Mouse (Mus musculus) heart, embryonic 15.5 days (tissue): ENCODE measurements around the gene Arhgef1. TPM values are rescaled to one million over a fixed set of nuclear protein-coding genes. Genes with fewer than 3 reads are reported as not detected.

Source experiments
- ATAC-seq: fragments of 200-750 bp; cut with Nextera tagmentation; replicated peaks from 2 replicates; pipeline ENCODE4 v1.8.0; 2017; ENCODE audit warnings: low read depth, moderate TSS enrichment; ENCODE audit not compliant: insufficient number of reproducible peaks, insufficient read depth, low FRiP score
- H3K27ac ChIP-seq: fragments of 300-500 bp; sonication (generic); 2 replicates; pipeline ENCODE4 v1.5.1; 2015; ENCODE audit warnings: mild to moderate bottlenecking, inconsistent platforms
- H3K27me3 ChIP-seq: fragments of 300-500 bp; sonication (generic); 2 replicates; pipeline ENCODE4 v1.6.1; 2015; ENCODE audit warnings: inconsistent platforms
- H3K36me3 ChIP-seq: fragments of 300-500 bp; sonication (generic); 2 replicates; pipeline ENCODE4 v1.6.1; 2015; ENCODE audit warnings: mild to moderate bottlenecking, inconsistent platforms
- H3K4me1 ChIP-seq: fragments of 300-500 bp; sonication (generic); replicated peaks from 2 replicates; pipeline ENCODE4 v1.6.1; 2015; ENCODE audit warnings: inconsistent platforms
- H3K4me2 ChIP-seq: fragments of 300-500 bp; sonication (generic); 2 replicates; pipeline ENCODE4 v1.6.1; 2015; ENCODE audit warnings: inconsistent platforms, mild to moderate bottlenecking, moderate library complexity
- H3K4me3 ChIP-seq: fragments of 300-500 bp; sonication (generic); 2 replicates; pipeline ENCODE4 v1.5.1; 2015; ENCODE audit warnings: mild to moderate bottlenecking, inconsistent platforms
- H3K9ac ChIP-seq: fragments of 300-500 bp; sonication (generic); 2 replicates; pipeline ENCODE4 v1.6.1; 2015; ENCODE audit warnings: mild to moderate bottlenecking, inconsistent platforms
- H3K9me3 ChIP-seq: fragments of 300-500 bp; sonication (generic); replicated peaks from 2 replicates; pipeline ENCODE4 v1.6.1; 2016; ENCODE audit warnings: inconsistent platforms
- WGBS: fragments of 180-500 bp; shearing (Covaris S2); methylation state at CpG from one replicate; pipeline ENCODE4 v1.1.7; 2015; ENCODE audit warnings: mixed read lengths; 5-methylcytosine and 5-hydroxymethylcytosine counted together
- microRNA-seq: library from miRNA; unstranded; fragments of <30 nt; microRNA quantifications from one replicate; pipeline ENCODE4, GENCODE M21; 2016
- polyA plus RNA-seq: library from polyadenylated mRNA; unstranded; fragments of >200 nt; fragmentation: Nextera tagmentation; extraction: Ambion mirVana; gene quantifications from 2 replicates; pipeline ENCODE4 v1.2.1, GENCODE M21; 2015

Arhgef1 gene
- polyA plus RNA-seq, 1 experiment from 2014 or later = 59.2 TPM

- ATAC-seq = no peak
- Histone ChIP-seq H3K4me1 (peaks cover 10% of the 10 kb centered on the region), H3K4me2 (peak overlapping the region; percentile 79), H3K27me3 (no peaks in the 10 kb centered on the region), H3K4me3 (peak overlapping the region; percentile 89), H3K9me3 (no peaks in the 10 kb centered on the region), H3K9ac (peak overlapping the region; percentile 91), H3K27ac (peak overlapping the region; percentile 81), H3K36me3 (peaks cover 10% of the 10 kb centered on the region)
- WGBS = 12% methylated on average over 17 of the region's 19 CpGs
Measured at GRCm38 (mm10) chr7:24971261-24971971, 68.7 kb downstream of the Arhgef1 start.

DNA sequence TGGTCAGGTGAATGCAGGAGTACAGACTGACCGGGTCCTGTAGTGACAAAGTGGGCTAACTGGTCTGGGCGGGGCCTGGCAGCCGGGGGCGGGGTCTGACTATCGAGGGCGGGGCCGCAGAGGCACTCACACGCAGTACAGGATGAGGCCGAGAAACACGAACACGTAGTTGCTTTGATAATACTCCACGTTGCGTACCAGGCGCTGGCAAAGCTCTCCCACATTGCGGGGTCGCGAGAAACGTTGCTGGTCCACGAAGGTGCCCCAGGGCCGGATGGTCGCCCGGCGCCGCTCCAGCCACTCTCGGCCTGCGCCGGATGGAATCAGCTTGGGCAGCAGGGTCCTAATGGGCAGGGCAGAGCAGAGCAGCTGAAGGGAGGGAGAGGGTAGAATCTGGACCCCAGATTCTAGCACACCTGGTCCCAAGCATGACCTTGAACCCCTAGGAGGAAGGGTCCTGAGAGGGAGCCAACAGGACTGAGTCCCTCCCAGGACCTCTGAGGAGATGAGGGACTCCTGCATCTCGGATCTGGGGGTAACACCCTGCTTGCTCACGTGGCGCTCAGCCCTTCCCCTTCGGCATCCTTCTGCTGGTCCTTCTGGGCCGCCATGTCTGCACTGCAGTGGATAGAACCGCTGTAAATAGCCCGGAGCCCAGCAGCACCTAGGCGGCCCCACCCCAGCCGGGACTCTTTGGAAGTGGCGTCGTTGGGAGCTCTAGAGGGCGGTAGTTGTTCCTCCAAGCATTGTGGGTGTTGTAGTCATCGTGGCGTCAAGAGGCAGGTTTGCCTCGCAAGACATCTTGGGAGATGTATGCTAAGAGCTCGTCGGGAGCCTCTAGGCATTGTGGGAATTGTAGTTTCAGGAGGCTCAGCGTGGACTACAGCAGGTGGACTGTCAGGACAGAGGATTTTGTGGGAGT is 69.5 kb downstream of the Arhgef1 start, which contains the start of gene Rabac1:
Rabac1 (minus strand) TSS at position 783 of the 922 bp plus-strand sequence.
- peak within 1 kb of the TSS; percentile 91 for H3K9ac ChIP-seq
- peaks cover 10% of the 10 kb centered on the region for H3K4me1 ChIP-seq
- under 1% methylated on average over 45 of the region's 45 CpGs for WGBS
- H3K9me3 ChIP-seq = no peaks in the 10 kb centered on the region
- ATAC-seq = peak; percentile 94
- peak within 1 kb of the TSS; percentile 89 for H3K4me3 ChIP-seq
- H3K4me2 ChIP-seq = peak within 1 kb of the TSS; percentile 79
- H3K27ac ChIP-seq = peak within 1 kb of the TSS; percentile 81
- peaks cover 10% of the 10 kb centered on the region for H3K36me3 ChIP-seq
- no peaks in the 10 kb centered on the region for H3K27me3 ChIP-seq

- H3K9ac ChIP-seq = no peak overlapping the region
- H3K9me3 ChIP-seq = no peaks in the 10 kb centered on the region
- H3K4me2 ChIP-seq = no peak overlapping the region
- H3K36me3 ChIP-seq = peaks cover 10% of the 10 kb centered on the region
- no peak overlapping the region for H3K27ac ChIP-seq
- WGBS = 71% methylated on average over 4 of the region's 4 CpGs
- no peak for ATAC-seq
- no peak overlapping the region for H3K4me3 ChIP-seq
- no peaks in the 10 kb centered on the region for H3K27me3 ChIP-seq
- H3K4me1 ChIP-seq = peaks cover 10% of the 10 kb centered on the region
Measured at GRCm38 (mm10) chr7:24973208-24973607, 70.5 kb downstream of the Arhgef1 start.

DNA sequence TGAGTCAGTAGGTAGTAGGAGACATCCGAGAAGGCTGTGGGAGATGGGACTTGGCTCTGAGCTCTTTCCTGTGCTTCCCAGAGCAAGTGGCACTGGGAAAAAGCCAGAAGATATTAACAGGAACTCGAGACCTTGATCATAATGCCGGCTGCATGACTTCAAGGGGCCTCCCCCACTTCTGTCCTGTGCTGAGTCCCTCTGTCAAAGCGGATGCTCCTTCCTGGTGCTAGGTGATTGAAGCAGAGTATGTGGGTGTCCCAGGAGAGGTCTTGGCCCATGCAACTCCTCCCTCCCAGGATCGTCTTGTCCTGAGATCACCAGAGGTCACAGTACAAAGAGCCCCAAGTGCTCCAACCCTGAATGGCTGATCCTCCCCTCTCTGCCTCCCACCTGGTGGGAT is 71.2 kb downstream of the Arhgef1 start:
- Histone ChIP-seq H3K36me3 (peaks cover 10% of the 10 kb centered on the region), H3K9me3 (no peaks in the 10 kb centered on the region), H3K27ac (no peak overlapping the region), H3K27me3 (no peaks in the 10 kb centered on the region), H3K4me2 (no peak overlapping the region), H3K4me3 (no peak overlapping the region), H3K4me1 (peaks cover 10% of the 10 kb centered on the region), H3K9ac (no peak overlapping the region)
- no peak for ATAC-seq
- 60% methylated on average over 5 of the region's 5 CpGs for WGBS

GRCm38 (mm10) chr7:24974893-24975595 is 72.3 kb downstream of the Arhgef1 start:
- no peak overlapping the region for H3K27ac ChIP-seq
- no peak overlapping the region for H3K4me3 ChIP-seq
- H3K9me3 ChIP-seq = no peaks in the 10 kb centered on the region
- no peaks in the 10 kb centered on the region for H3K27me3 ChIP-seq
- no peak overlapping the region for H3K4me2 ChIP-seq
- no peak for ATAC-seq
- H3K9ac ChIP-seq = no peak overlapping the region
- 28% methylated on average over 9 of the region's 9 CpGs for WGBS
- peaks cover 10% of the 10 kb centered on the region for H3K4me1 ChIP-seq
- peaks cover 3% of the 10 kb centered on the region; the same call in 1 of the 2 replicates for H3K36me3 ChIP-seq

Small RNAs within 50 kb of the gene (microRNA-seq; reads per million reads assigned to microRNA genes)
- gene Mir7046 = not detected

Other genes with a start within 250 kb of the Arhgef1 start
- not detected in 2 replicates for gene Tex101, start 226.2 kb upstream of the Arhgef1 start, polyA plus RNA-seq
- gene BC049730, start 193.7 kb upstream of the Arhgef1 start, polyA plus RNA-seq = not detected in 2 replicates
- gene Gm4763, start 176.0 kb upstream of the Arhgef1 start, polyA plus RNA-seq = not detected in 2 replicates
- 0.13 and 0.27 TPM in 2 replicates for gene Cd177, start 142.6 kb upstream of the Arhgef1 start, polyA plus RNA-seq
- gene Ceacam10, start 125.7 kb upstream of the Arhgef1 start, polyA plus RNA-seq = 0.20 TPM in 1 of 2 replicates, not detected in the other
- 7.4 and 8.9 TPM in 2 replicates for gene Gm9844, start 40.7 kb upstream of the Arhgef1 start, polyA plus RNA-seq
- gene Lypd4, start 33.0 kb upstream of the Arhgef1 start, polyA plus RNA-seq = not detected in 2 replicates
- not detected in 2 replicates for gene Dmrtc2, start 32.9 kb upstream of the Arhgef1 start, polyA plus RNA-seq
- 1,190 and 1,237 TPM in 2 replicates for gene Rps19, start 18.5 kb upstream of the Arhgef1 start, polyA plus RNA-seq
- gene Cd79a, start 5.5 kb upstream of the Arhgef1 start, polyA plus RNA-seq = 0.15 and 0.21 TPM in 2 replicates
- not detected in 2 replicates for gene Gm4881, start 41.6 kb downstream of the Arhgef1 start, polyA plus RNA-seq
- gene Rabac1, start 69.8 kb downstream of the Arhgef1 start, polyA plus RNA-seq = 211 and 225 TPM in 2 replicates
- gene Atp1a3, start 103.0 kb downstream of the Arhgef1 start, polyA plus RNA-seq = 0.54 and 1.9 TPM in 2 replicates
- 2.4 and 4.4 TPM in 2 replicates for gene Grik5, start 169.4 kb downstream of the Arhgef1 start, polyA plus RNA-seq
- gene Zfp574, start 169.7 kb downstream of the Arhgef1 start, polyA plus RNA-seq = 15.4 and 23.0 TPM in 2 replicates